Mouse (Mus musculus): Measurements from ENCODE around the gene Cdh8. TPM values are rescaled to one million over a fixed set of nuclear protein-coding genes. Genes with fewer than 3 reads are reported as not detected.

Cdh8 gene
- polyA plus RNA-seq, 1 experiment: 22.9 TPM

DNA sequence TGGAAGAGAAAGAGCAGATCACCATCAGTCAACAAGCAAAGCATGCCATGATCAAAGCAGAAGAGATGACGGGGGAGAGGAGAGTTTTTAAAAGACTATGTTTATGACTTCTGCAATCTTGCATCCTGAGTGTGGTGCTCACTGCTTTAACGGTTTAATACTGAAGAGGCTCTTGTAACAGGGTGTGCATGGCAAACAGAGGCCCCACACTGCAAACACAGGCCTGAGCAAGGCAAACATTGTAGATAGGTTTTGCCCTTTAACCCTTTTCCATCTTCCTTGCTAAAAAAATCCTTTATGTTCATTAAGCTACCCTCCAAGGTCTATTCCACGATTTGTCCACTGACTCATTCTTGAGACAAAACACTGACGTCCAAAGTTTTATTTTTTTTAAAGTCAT, 385.2 kb downstream of the Cdh8 start:
- H3K27me3 ChIP-seq (ENCODE audit: control insufficient read depth, insufficient read depth, low read length): no peaks in the 10 kb centered on the region
- TF ChIP-seq CTCF (IDR thresholded peaks at IDR 0.05; ENCODE audit: borderline replicate concordance, insufficient read depth, low read depth, low read length) (no peak), POLR2A (IDR thresholded peaks at IDR 0.05; ENCODE audit: borderline replicate concordance, insufficient read depth, low read length) (no peak)
- no peak overlapping the region for H3K27ac ChIP-seq (ENCODE audit: insufficient read depth, low read length)
- H3K4me1 ChIP-seq (ENCODE audit: control insufficient read depth, insufficient read depth, low read length): no peaks in the 10 kb centered on the region
- 90% methylated on average over 4 of the region's 4 CpGs for WGBS
- no peak for DNase-seq
- H3K4me3 ChIP-seq (replicated peaks; ENCODE audit: insufficient read depth, low read depth, low read length): no peak overlapping the region
